Mouse (Mus musculus) skeletal muscle tissue, adult 2 months (tissue): ENCODE results near the gene B3gnt8.
A peak's percentile ranks its signal among the peaks of the same experiment; 100 is the strongest.

Experiments used
- DNase-seq: peaks from one replicate; pipeline ENCODE4 v3.0.0-alpha.2; 2012; ENCODE audit warnings: low read depth, low spot score

B3gnt8 gene

DNA sequence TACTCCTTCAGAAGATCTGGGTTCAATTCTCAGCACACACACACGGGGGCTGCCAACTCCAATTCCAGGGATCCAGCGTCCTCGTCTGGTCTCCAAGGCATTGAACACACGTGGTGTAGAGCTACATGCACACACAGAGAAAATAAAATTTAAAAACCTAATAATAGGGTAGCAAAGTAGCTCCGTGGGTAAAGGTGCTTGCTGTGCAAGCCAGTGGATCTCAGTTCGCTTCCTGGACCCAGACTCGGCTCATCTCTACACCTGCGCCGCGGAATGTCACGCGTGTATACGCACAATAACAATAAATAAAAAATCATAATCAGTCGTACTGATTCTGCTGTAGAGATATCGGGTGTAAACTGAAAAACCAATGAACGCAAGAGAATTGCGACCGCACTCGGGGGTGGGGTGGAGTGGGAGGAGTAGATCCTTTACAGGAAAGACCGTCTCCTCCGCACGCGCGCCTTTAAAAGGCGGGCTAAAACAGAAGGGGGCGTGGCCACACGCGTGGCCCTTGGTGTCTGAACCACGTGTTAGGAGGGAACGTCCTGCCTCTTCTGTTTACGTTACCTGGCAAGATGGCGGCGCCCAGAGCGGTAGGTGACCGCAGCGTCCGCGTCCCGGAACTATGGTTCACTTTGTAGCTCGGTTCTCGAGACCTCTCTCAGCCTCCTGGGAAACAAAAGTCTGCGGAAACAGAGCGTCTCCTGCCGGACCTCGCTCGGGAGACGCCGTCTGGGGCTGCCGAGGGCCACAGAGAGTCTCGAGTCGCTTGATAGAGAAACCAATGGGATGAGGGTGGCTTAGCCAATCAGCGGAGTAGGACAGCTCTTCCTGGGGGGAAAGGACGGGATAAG, 7.4 kb upstream of the B3gnt8 start, which contains the start of gene Dmac2:
Gene Dmac2, plus strand, starts transcription at position 550 of the 857 bp plus-strand sequence.
- peak; percentile 92 for DNase-seq

DNA sequence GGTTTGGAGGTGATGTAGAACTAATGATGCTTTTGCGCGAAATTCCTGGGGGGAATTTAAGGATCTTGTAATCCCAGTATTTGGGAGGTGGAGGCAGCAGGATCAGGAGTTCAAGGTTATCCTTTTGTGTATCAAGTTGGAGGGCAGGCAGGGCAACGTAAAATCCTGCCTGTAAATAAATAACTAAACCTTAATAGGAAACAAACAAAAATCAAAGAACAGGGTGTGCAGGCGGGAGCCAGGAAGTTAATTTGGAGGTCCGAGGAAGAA, 6.8 kb upstream of the B3gnt8 start:
- no peak for DNase-seq

DNA sequence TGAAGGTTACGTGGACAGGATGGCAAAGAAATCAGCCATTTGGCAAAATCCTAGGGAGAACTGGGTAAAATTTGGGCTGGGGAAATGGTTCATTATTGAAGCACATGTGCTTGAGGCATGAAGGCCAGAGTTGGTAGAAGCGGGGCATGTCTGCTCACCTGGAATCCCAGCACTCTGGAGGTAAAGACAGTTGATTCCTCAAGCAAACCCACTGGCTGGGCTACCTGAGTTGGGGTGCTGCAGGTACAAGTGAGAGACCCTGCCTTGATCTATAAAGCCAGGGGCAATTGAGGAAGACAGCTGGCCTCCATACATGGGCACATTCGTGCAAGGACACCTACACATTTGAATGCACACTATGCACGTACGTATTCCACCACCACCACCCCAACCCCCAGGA, 6.4 kb upstream of the B3gnt8 start:
- DNase-seq: no peak

- DNase-seq: no peak
These were observed 5.7 kb upstream of the B3gnt8 start for GRCm38 (mm10) chr7:25620751-25621150.

DNA sequence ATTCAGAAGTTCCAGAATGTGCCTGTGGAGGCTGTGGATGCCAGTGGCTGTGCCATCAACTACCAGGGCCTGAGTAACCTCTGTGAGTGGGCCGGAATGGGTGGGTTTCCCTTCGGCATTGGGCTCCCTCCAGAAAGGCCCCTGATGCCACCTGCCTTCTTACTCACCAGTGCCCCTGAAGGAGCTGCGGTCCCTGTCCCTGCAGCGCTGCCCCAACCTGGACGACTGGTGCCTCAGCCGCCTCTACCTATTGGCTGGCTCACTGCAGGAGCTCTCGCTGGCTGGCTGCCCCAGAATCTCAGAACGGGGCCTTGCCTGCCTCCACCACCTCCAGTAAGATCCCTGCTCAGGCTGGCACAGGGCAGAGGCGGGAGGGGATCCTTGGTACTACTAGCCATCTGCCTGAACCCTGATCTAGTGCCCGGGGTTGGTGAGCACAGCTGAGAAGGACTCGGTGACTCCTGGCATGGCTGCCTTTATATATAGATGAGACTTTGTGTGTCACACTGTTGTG, 2.5 kb upstream of the B3gnt8 start:
- no peak for DNase-seq

DNA sequence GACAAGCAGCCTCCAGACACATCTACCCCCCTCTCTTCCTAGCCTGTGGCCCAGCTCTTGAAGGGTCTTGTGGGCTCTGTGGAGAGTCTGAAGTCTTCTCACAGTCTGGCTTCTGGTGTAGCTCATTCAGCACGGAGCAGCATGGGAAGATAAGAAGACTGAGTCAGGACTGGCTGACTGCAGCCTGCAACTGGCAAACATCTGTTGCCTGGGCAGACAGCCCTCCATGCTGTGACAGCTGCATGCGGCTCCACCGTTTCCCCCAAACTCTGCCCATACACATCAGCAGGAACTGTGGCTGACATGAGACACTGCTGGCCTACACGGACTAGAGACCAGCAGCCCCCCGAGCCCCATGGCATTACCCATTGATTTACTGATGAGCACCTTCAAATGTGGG, 1.6 kb upstream of the B3gnt8 start:
- DNase-seq: no peak

DNA sequence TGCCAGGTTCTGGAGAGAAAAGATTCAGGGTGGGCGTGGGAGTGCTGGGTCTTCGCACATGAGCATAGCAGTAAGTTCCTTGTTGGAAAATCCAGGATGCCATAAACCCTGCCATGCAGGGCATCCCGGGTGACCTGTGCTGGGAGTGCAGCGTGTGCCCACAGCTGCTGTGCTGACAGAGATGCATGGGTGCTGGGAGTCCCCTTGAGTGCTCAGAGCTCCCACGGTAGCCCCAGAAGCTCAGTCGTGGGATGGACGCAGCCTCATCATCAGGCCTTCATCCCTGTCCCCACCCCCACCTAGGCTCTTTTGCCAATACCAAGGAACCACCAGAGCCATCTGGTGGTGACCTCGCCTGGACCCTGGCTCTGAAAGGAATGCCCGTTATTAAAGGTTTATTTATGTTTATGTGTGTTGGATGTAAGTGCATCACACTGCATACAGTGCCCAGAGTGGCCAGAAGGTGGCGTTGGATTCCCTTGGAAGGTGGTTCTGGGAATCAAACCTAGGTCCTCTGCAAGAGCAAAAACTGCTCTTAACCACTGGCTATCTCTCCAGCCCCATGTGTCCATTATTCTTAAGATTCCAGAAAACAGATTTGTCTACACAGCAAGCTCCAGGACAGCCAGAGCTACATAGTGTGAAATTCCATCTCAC, 732 bp upstream of the B3gnt8 start:
- DNase-seq: no peak

DNA sequence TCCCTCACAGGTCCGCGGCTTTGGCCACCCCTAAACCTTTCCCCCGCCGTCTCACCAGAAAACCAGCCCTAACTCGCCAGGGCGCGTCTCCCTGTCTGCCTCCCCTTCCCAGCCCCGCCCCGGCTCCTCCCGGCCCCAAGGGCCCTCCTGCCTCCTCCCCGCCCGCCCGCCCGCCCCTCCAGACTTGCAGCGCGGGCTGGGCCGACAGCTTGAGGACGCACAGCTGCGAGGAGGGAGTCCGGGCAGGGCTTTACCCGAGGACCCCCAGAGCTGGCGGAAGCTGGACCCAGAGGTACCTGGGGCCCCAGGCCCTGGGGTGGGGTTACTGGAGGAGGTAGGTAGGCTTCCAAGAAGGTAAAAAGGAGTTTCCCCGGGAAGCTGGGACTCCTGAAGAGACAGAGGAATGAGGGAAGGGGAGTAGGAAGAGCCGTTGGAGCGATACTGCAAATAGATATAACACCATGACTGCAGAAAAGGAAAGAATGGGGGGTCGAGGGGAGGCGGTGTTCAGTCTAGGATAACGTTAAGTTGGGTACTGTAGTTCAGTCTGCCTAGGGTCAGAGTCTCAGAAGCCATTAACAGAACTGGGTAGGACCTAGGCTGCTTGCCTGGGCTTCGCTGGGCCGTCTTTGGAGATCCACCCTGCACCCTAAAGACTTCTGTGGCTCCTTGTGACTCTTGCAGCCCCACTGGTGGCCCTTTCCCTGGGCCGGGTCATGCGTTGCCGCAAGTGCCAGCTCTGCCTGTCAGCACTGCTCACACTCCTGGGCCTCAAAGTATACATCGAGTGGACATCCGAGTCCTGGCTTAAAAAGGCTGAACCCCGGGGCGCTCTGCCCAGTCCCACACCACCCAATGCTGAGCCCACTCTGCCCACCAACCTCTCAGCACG, 1.2 kb downstream of the B3gnt8 start:
- DNase-seq: no peak

DNA sequence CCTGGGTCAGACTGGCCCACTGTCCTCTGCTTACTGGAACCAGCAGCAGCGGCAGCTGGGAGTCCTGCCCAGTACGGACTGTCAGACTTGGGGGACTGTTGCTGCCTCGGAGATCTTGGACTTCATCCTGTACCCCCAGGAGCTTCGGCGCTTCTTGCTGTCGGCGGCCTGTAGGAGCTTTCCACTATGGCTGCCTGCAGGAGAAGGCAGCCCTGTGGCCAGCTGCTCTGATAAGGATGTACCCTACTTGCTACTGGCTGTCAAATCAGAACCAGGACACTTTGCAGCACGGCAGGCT, 1.8 kb downstream of the B3gnt8 start:
- no peak for DNase-seq

- DNase-seq: no peak
These were observed 6.2 kb downstream of the B3gnt8 start for GRCm38 (mm10) chr7:25632679-25633078.

DNA sequence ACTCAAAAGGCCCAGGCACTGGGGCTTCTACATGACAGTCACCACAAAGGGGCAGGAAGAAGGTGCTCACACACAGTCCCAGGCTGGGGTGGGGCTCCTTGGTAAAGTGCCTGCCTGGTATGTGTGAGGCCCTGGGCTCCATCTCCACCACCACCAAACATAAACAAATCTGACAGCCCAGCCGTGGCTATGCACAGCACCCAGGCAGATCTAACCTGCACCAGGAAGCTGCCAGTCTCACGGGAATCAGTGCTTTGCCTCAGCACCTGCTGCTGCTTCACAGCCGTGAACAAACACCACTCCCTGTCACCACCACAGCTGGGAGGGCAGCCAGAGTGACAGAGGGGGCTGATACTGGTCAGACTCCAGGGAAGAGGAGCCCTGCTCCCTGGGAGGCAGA, 9.9 kb downstream of the B3gnt8 start:
- peak; percentile 35 for DNase-seq

- DNase-seq: no peak
These were observed 10.6 kb downstream of the B3gnt8 start for GRCm38 (mm10) chr7:25637099-25637498.

DNA sequence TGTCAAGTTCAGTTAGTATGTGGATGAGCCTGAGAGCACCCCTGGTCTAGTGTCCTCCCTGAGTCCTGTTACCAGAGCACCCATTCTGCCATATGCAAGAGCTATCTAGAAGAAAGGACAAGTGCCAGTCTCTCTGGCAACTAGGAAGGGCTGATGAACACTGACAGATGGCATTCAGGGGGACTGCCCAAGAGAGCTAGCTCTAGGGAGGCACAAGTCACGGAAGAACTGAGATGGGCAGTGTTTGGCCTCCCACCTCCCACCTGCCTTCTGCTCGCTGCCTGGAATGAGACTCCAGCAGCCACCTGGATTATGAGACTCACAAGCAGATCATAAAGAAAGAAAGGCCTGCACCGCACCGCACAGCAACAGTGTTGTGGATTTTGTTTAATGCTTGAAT, 13.3 kb downstream of the B3gnt8 start:
- no peak for DNase-seq

- no peak for DNase-seq
These were observed 17.7 kb downstream of the B3gnt8 start for GRCm38 (mm10) chr7:25644136-25644535.

GRCm38 (mm10) chr7:25644631-25645030, 18.2 kb downstream of the B3gnt8 start:
- no peak for DNase-seq

- no peak for DNase-seq
These were observed 18.6 kb downstream of the B3gnt8 start for GRCm38 (mm10) chr7:25645074-25645473.

DNA sequence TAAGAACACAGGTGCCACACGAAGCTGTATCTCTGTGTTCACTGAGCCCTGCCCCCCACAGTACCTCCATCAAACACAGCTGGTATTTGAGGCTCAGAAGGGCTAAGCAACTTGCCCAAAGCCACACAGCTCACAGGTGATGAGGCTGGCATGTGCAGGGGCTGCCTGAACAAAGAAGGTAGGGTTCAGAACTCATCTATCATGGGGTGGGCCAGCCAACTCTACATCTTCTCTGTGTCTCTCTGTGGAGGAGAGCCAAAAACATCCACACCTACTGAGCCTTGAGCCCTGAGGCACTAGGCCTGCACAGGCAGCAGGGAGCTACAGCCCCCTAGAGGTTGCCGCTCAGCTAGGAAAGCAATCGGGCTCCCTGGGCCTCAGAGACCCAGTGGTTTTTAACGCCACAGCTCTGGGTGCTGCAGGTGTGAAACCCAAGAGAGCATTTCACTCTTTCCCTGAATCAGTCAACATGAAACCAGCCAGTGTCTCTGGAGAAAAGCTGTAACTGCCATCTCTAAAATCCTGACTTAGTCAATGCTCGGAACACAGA, 21.2 kb downstream of the B3gnt8 start:
- no peak for DNase-seq

DNA sequence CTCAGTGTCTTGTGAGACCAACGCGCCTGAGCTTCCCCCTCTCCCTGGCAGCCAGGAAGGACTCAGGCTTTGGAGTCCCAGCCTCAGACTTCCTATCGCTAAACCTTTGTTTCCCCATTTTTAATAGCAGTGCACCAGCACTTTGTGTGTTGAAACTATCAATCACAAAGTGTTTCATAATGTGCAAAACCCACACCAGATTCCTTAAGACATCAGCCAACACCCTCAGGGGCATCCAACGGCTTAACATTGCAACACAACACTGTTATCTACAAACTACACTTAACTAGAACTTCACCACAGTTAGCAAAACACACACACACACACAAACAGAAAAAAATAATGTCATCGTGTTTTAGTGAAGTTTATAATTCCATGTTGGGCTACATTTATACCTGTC, 23.4 kb downstream of the B3gnt8 start:
- no peak for DNase-seq

DNA sequence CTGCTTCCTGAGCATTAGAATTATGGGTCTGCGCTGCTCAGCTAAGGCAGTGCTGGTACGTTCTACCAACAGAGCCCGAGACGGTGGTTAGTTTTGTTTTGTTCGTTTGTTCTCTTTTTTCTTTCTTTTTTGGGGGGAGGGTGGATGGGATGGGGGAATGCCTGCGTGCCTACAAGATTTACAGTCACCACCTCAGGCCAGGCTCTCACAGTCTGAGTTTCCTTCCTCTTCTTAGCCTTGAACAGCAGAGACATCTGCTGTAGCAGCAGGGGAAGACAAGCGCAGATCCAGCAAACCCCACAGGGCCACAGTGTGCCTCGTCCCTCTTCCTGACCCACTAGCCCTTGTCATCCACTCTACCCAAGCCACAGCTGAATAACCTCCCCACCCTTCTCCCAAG, 24.8 kb downstream of the B3gnt8 start:
- DNase-seq: no peak

GRCm38 (mm10) chr7:25652244-25652759, 25.8 kb downstream of the B3gnt8 start:
- DNase-seq: no peak

DNA sequence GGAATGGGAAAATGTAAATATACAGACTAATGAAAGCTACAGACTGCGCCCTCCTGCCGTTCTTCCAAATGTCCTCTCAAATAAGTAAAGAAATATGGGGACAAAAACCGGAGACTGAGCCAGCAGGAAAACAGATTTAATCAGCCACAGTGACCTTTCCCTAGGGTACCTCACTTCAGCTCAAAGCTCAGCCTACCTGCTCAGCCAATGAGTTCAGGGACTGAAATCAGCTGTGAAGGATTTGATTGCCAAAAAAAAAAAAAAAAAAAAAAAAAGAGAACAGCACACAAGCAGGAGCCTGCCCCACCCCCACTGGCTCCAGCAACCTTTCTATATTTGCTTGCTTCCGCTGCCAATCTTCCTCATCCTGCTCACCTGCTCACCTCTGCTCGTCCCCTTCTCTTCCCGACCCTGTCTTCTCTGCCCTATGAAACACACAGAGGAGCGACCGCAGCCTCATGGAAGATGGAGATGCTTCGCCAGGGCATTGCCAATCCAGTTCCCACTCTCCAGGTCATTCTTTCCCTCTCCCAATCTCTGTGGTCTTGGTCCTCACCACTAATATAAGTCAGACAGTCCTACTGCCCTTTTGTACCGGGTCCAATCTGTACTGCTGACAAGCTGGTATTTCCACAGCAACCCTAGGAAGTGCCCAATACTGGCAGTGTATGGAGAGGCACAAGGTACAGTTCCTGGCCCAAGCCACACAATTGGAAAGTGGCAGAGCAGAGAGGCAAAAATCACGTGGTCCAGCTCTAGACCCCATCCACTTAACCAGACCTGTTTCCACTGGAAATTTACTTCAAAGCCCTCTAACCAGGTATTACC, 29.4 kb downstream of the B3gnt8 start:
- DNase-seq: peak; percentile 47
